Mouse (Mus musculus) heart, embryonic 13.5 days (tissue): ENCODE results near the gene Efcab12. TPM values are rescaled to one million over a fixed set of nuclear protein-coding genes. Genes with fewer than 3 reads are reported as not detected.
"Not testable (repeated sequence)": the region's sequence is repeated elsewhere in the genome, so short reads cannot be mapped to it uniquely, and the experiment has no call there.

Experiments
- ATAC-seq: fragments of 200-750 bp; cut with Nextera tagmentation; 2 replicates; pipeline ENCODE4 v1.8.0; 2017; ENCODE audit warnings: moderate TSS enrichment; ENCODE audit not compliant: insufficient number of reproducible peaks, low FRiP score, low TSS enrichment; ENCODE audit errors: extremely low read depth
- H3K27ac ChIP-seq: fragments of 300-500 bp; sonication (generic); replicated peaks from 2 replicates; pipeline ENCODE4 v1.5.1; 2015; ENCODE audit warnings: moderate library complexity, mild to moderate bottlenecking, inconsistent platforms
- H3K27me3 ChIP-seq: fragments of 300-500 bp; sonication (generic); replicated peaks from 2 replicates; pipeline ENCODE4 v1.6.1; 2015; ENCODE audit warnings: mild to moderate bottlenecking, inconsistent platforms
- H3K36me3 ChIP-seq: fragments of 300-500 bp; sonication (generic); 2 replicates; pipeline ENCODE4 v1.6.1; 2015; ENCODE audit warnings: mild to moderate bottlenecking, inconsistent platforms
- H3K4me1 ChIP-seq: fragments of 300-500 bp; sonication (generic); 2 replicates; pipeline ENCODE4 v1.6.1; 2015; ENCODE audit warnings: inconsistent platforms
- H3K4me2 ChIP-seq: fragments of 300-500 bp; sonication (generic); 2 replicates; pipeline ENCODE4 v1.6.1; 2015; ENCODE audit warnings: inconsistent platforms, mild to moderate bottlenecking, moderate library complexity
- H3K4me3 ChIP-seq: fragments of 300-500 bp; sonication (generic); 2 replicates; pipeline ENCODE4 v1.5.1; 2015; ENCODE audit warnings: moderate library complexity, mild to moderate bottlenecking, inconsistent platforms
- H3K9ac ChIP-seq: fragments of 300-500 bp; sonication (generic); 2 replicates; pipeline ENCODE4 v1.6.1; 2015; ENCODE audit warnings: inconsistent platforms, mild to moderate bottlenecking, moderate library complexity
- H3K9me3 ChIP-seq: fragments of 300-500 bp; sonication (generic); 2 replicates; pipeline ENCODE4 v1.6.1; 2016; ENCODE audit warnings: inconsistent platforms
- WGBS: fragments of 180-500 bp; shearing (Covaris S2); methylation state at CpG from one replicate; pipeline ENCODE4 v1.1.7; 2015; ENCODE audit warnings: mixed read lengths; 5-methylcytosine and 5-hydroxymethylcytosine counted together
- polyA plus RNA-seq: library from polyadenylated mRNA; unstranded; fragments of >200 nt; fragmentation: Nextera tagmentation; extraction: Ambion mirVana; gene quantifications from 2 replicates; pipeline ENCODE4 v1.2.1, GENCODE M21; 2015

Efcab12 gene
- polyA plus RNA-seq, 1 experiment from 2014 or later = 0.53 TPM

DNA sequence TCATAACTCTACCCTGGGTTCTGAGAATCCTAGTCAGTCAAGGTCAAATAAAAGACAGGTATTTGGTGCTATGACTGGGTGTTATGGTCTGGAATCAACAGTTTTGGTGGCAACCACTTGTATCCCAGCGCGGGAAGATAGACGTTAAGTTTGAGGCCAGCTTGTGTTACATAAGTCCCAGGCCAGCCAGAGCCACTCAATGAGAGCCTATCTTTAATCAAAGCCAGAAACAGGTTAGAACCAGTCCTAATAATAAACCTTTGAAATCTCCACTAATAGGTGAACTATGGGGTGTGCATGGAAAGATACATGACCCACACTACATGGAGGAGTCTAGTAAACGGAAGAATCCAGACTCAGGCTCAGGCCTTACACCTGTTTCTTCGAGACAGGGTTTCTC, 533 bp upstream of the Efcab12 start:
- Histone ChIP-seq H3K4me3 (peak overlapping the region; percentile 47), H3K4me1 (peaks cover 14% of the 10 kb centered on the region), H3K4me2 (peak overlapping the region; percentile 71), H3K9me3 (no peaks in the 10 kb centered on the region), H3K36me3 (peaks cover 27% of the 10 kb centered on the region), H3K27me3 (no peaks in the 10 kb centered on the region), H3K9ac (peak overlapping the region; percentile 61), H3K27ac (no peak overlapping the region)
- no peak for ATAC-seq
- WGBS = 66% methylated on average over 5 of the region's 5 CpGs

DNA sequence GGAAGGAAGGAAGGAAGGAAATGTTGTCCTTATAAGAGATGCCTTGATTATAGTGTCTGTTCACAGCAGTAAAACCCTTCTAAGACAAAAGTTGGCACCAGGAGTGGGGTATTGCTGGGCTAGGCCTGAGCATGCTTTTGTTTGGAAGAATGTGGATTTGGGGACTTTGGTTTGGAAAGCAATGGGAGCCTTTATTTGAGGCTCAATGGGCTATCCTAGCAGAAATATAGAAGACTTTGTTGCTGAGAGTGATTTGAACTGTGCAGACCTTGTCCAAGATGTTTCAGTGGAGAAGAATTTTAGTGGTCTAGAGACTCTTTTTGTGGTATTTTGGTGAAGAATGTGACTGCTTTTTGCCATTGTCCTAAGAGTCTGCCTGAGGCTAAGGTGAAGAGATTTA, 4.4 kb downstream of the Efcab12 start:
- no peak for ATAC-seq
- no peaks in the 10 kb centered on the region for H3K36me3 ChIP-seq

DNA sequence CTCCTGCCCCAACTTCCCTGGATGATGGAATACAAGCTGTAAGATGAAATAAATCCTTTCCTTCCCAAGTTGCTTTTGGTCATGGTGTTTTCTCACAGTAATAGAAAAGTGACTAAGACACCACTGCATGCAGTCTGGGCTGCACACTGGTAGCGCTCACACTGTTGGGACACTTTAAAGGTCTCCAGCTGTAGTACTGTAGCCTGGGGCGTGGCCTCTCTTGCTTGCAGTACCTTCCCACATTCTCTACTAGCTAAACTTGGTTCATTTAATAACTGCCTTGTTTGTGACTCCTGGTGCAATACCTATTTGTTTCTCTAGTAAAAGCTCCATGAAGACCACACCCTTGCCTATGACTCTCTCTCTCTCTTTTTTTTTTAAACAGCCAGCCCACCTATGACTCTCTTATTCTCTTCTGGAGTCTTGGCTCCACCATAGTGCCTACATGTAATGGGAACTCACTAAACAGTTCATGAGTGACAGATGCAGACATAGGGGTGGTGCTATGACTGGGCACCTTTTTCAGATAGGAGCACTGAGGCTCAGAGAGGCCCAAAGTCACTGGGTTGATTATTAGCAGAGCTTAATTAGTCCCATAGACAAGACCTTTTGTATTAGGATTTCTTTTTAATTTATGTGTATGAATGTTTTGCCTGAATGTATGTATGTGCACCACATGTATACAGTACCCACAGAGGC, 5.9 kb downstream of the Efcab12 start:
- 87% methylated on average over 2 of the region's 2 CpGs for WGBS
- no peak overlapping the region for H3K27ac ChIP-seq
- no peak overlapping the region for H3K4me2 ChIP-seq
- H3K36me3 ChIP-seq = no peaks in the 10 kb centered on the region
- no peak for ATAC-seq
- H3K9me3 ChIP-seq = no peaks in the 10 kb centered on the region
- no peak overlapping the region for H3K4me3 ChIP-seq
- H3K4me1 ChIP-seq = 0 out of 2 replicates have a peak, but pooled peaks cover under 1% of the 10 kb centered on the region
- no peak overlapping the region for H3K9ac ChIP-seq
- no peaks in the 10 kb centered on the region for H3K27me3 ChIP-seq

More for the DNA sequence above, 4.4 kb downstream of the Efcab12 start:
- Histone ChIP-seq H3K4me2 (no peak overlapping the region), H3K27ac (no peak overlapping the region), H3K9me3 (no peaks in the 10 kb centered on the region), H3K4me3 (no peak overlapping the region), H3K4me1 (peaks cover 14% of the 10 kb centered on the region), H3K27me3 (no peaks in the 10 kb centered on the region), H3K9ac (no peak overlapping the region)

DNA sequence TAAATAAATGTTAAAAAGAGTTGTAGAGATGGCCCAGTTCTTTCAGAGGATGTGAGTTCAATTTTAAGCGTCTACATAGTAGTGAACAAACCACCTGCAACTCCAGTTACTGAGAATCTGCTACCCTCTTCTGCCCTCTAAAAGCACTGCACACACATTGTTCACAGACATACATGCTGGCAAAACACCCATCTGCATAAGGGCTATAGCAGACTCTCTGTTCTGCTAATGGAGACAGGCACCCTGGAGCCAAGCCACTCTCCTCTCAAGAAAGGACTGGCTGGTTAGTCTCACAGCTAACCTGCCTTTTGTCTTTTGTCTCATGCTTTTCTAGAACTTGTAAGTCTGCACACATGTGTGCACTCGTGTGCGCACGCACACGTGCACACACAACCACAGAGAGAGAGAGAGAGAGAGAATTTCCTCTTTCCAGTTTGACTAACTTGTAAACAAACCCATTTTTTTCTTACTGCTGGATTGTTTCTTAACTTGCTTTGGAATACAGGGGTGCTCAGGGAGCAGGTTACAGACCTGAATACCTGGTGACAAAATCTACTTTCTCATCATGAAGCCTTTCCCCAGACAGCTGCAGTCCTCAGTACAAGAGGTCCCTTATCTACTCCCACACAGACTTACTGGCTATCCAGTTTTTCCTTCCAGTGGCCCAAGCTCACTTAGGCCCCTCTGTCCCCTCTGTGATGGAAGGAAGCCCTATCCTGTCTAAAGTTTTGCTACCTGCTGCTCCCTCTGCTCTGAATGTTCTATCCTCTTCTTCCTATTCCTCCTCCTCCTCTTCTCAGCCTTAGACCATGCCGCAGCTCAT, 7.2 kb downstream of the Efcab12 start:
- H3K4me3 ChIP-seq = no peak overlapping the region
- no peaks in the 10 kb centered on the region for H3K36me3 ChIP-seq
- H3K9ac ChIP-seq = no peak overlapping the region
- ATAC-seq = no peak
- H3K27ac ChIP-seq = no peak overlapping the region
- WGBS = 84% methylated on average over 6 of the region's 6 CpGs
- H3K4me1 ChIP-seq = no peaks in the 10 kb centered on the region
- no peak overlapping the region for H3K4me2 ChIP-seq
- H3K9me3 ChIP-seq = no peaks in the 10 kb centered on the region
- H3K27me3 ChIP-seq = no peaks in the 10 kb centered on the region

GRCm38 (mm10) chr6:115823850-115824464, 14.3 kb downstream of the Efcab12 start:
- H3K9me3 ChIP-seq, H3K27me3 ChIP-seq, H3K4me1 ChIP-seq, H3K36me3 ChIP-seq, H3K27ac ChIP-seq: not testable (repeated sequence)
- H3K4me3 ChIP-seq = peak overlapping the region; percentile 37
- 3% methylated on average over 4 of the region's 11 CpGs for WGBS
- peak overlapping the region; percentile 62 for H3K4me2 ChIP-seq
- H3K9ac ChIP-seq = peak overlapping the region; percentile 37; the same call in 1 of the 2 replicates
- ATAC-seq = peak; percentile 76; the same call in 1 of the 2 replicates

GRCm38 (mm10) chr6:115821216-115821993, 16.8 kb downstream of the Efcab12 start:
- Histone ChIP-seq H3K36me3 (no peaks in the 10 kb centered on the region), H3K4me1 (0 out of 2 replicates have a peak, but pooled peaks cover 6% of the 10 kb centered on the region), H3K9ac (no peak overlapping the region), H3K27me3 (peaks cover 4% of the 10 kb centered on the region; the same call in 1 of the 2 replicates), H3K9me3 (no peaks in the 10 kb centered on the region), H3K4me2 (no peak overlapping the region), H3K27ac (no peak overlapping the region), H3K4me3 (no peak overlapping the region)
- WGBS = 71% methylated on average over 8 of the region's 8 CpGs
- ATAC-seq = no peak

- H3K9me3 ChIP-seq = no peaks in the 10 kb centered on the region
- no peak for ATAC-seq
- H3K4me2 ChIP-seq = no peak overlapping the region
- WGBS = 64% methylated on average over 2 of the region's 2 CpGs
- H3K36me3 ChIP-seq = no peaks in the 10 kb centered on the region
- peaks cover 4% of the 10 kb centered on the region; the same call in 1 of the 2 replicates for H3K27me3 ChIP-seq
- H3K4me1 ChIP-seq = peaks cover 11% of the 10 kb centered on the region
- no peak overlapping the region for H3K27ac ChIP-seq
- no peak overlapping the region for H3K9ac ChIP-seq
- H3K4me3 ChIP-seq = no peak overlapping the region
Observed at GRCm38 (mm10) chr6:115818129-115818528, 20.1 kb downstream of the Efcab12 start.

- ATAC-seq = no peak
- Histone ChIP-seq H3K27me3 (no peaks in the 10 kb centered on the region), H3K4me2 (no peak overlapping the region), H3K4me3 (no peak overlapping the region), H3K4me1 (peaks cover 11% of the 10 kb centered on the region), H3K9me3 (no peaks in the 10 kb centered on the region), H3K27ac (no peak overlapping the region), H3K9ac (no peak overlapping the region), H3K36me3 (no peaks in the 10 kb centered on the region)
- 66% methylated on average over 4 of the region's 4 CpGs for WGBS
Observed at GRCm38 (mm10) chr6:115815041-115815440, 23.2 kb downstream of the Efcab12 start.

DNA sequence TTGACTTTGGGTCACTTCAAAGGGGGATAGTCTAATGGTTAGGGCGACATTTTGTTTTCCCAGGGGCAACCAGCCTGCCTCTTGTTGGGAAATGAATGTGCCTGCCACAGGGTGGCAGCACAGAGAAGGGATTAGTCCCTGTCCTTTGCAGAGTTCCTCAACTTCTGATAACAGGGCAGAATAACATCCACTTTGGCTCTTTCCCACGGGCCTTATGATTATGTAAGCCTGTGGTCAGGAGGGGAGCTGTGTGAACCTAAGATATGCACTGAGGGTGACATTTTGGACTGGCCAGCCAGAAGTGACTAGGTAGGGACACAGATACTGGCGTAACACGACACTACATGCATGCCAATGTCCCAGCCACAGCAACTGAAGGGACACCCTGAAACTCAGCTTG, 24.1 kb downstream of the Efcab12 start:
- Histone ChIP-seq H3K36me3 (no peaks in the 10 kb centered on the region), H3K4me3 (no peak overlapping the region), H3K9me3 (no peaks in the 10 kb centered on the region), H3K4me2 (no peak overlapping the region), H3K9ac (peak overlapping the region; percentile 20; the same call in 1 of the 2 replicates), H3K27me3 (no peaks in the 10 kb centered on the region), H3K4me1 (peaks cover 11% of the 10 kb centered on the region), H3K27ac (no peak overlapping the region)
- ATAC-seq = no peak
- 25% methylated on average over 4 of the region's 4 CpGs for WGBS

- ATAC-seq = no peak
- Histone ChIP-seq H3K4me2 (no peak overlapping the region), H3K9me3 (no peaks in the 10 kb centered on the region), H3K27me3 (no peaks in the 10 kb centered on the region), H3K36me3 (peaks cover 9% of the 10 kb centered on the region), H3K27ac (no peak overlapping the region), H3K4me1 (peaks cover 23% of the 10 kb centered on the region), H3K9ac (no peak overlapping the region), H3K4me3 (no peak overlapping the region)
- 58% methylated on average over 8 of the region's 8 CpGs for WGBS
Observed at GRCm38 (mm10) chr6:115811606-115812005, 26.6 kb downstream of the Efcab12 start.
